Comparison of ENCODE assay signal across 8 mouse cellular contexts in genomic region chr19:53906033-53906702, GRCm38 (mm10). TPM values are rescaled to one million over a fixed set of nuclear protein-coding genes. Genes with fewer than 3 reads are reported as not detected.
DNase-seq lines count a peak whose midpoint lies in the region; ATAC-seq and TF ChIP-seq lines count a peak whose summit lies in the region.

No protein-coding gene starts in this region.

- WGBS in hindbrain, embryonic 15.5 days, result 77% methylated on average over 6 of the region's 6 CpGs
- WGBS in hindbrain, embryonic 10.5 days, result 77% methylated on average over 6 of the region's 6 CpGs
- WGBS in thymus, adult 2 months, result 2% methylated on average over 6 of the region's 6 CpGs
- 18% methylated on average over 6 of the region's 6 CpGs for WGBS in limb, embryonic 14.5 days

- ATAC-seq in hindbrain, embryonic 15.5 days (ENCODE audit: low FRiP score, low read depth), result no peak
- ATAC-seq in limb, embryonic 14.5 days (ENCODE audit: low FRiP score, low read depth), result no peak

- no peak for DNase-seq in hindbrain, embryonic 10.5 days (ENCODE audit: low spot score)
- peak; percentile 24 for DNase-seq in thymus, postnatal 25 days
- DNase-seq in thymus, adult 2 months, result no peak
- DNase-seq in limb, embryonic 14.5 days (ENCODE audit: low spot score), result no peak
- no peak for DNase-seq in right cerebral cortex, postnatal 4 days
- DNase-seq in lung, postnatal 36 days, result no peak
- DNase-seq in gastrocnemius, postnatal 36 days, result no peak

- 0 out of 2 replicates have a peak overlapping the region, but pooled peaks have one; percentile 85 for H3K4me2 ChIP-seq in hindbrain, embryonic 15.5 days
- peak overlapping the region; percentile 73 for H3K4me2 ChIP-seq in limb, embryonic 14.5 days (replicated peaks; ENCODE audit: low read depth, low read length, severe bottlenecking)

- no peak overlapping the region for H3K4me3 ChIP-seq in hindbrain, embryonic 15.5 days
- no peak overlapping the region for H3K4me3 ChIP-seq in hindbrain, embryonic 10.5 days
- H3K4me3 ChIP-seq in thymus, adult 2 months (ENCODE audit: control insufficient read depth, insufficient read depth, low read length), result no peak overlapping the region
- peak overlapping the region; percentile 15 for H3K4me3 ChIP-seq in limb, embryonic 14.5 days (replicated peaks; ENCODE audit: low read length)

- no peaks in the 10 kb centered on the region for H3K27me3 ChIP-seq in hindbrain, embryonic 15.5 days
- no peaks in the 10 kb centered on the region for H3K27me3 ChIP-seq in hindbrain, embryonic 10.5 days (ENCODE audit: insufficient read depth, poor library complexity, severe bottlenecking)
- H3K27me3 ChIP-seq in thymus, adult 2 months (ENCODE audit: control insufficient read depth, insufficient read depth, low read length), result no peaks in the 10 kb centered on the region
- no peaks in the 10 kb centered on the region for H3K27me3 ChIP-seq in limb, embryonic 14.5 days (ENCODE audit: control insufficient read depth, insufficient read depth, low read length)

- no peak overlapping the region for H3K9ac ChIP-seq in hindbrain, embryonic 15.5 days
- H3K9ac ChIP-seq in limb, embryonic 14.5 days (ENCODE audit: low read depth, low read length, severe bottlenecking), result no peak overlapping the region

- H3K9me3 ChIP-seq in hindbrain, embryonic 15.5 days, result no peaks in the 10 kb centered on the region
- H3K9me3 ChIP-seq in hindbrain, embryonic 10.5 days, result no peaks in the 10 kb centered on the region
- no peaks in the 10 kb centered on the region for H3K9me3 ChIP-seq in limb, embryonic 14.5 days (ENCODE audit: control insufficient read depth, low read length)

- H3K36me3 ChIP-seq in hindbrain, embryonic 15.5 days, result peaks cover 17% of the 10 kb centered on the region
- H3K36me3 ChIP-seq in hindbrain, embryonic 10.5 days, result peaks cover 21% of the 10 kb centered on the region
- peaks cover 31% of the 10 kb centered on the region for H3K36me3 ChIP-seq in thymus, adult 2 months (ENCODE audit: control insufficient read depth, insufficient read depth, low read length)
- H3K36me3 ChIP-seq in limb, embryonic 14.5 days (ENCODE audit: control insufficient read depth, insufficient read depth, low read length), result peaks cover 32% of the 10 kb centered on the region

- intact Hi-C loops in gastrocnemius, postnatal 36 days (cut with DNase I), result loop anchor here (10.0 kb wide), 1 partner anchor 261 kb away; no protein-coding TSS in a partner anchor

- TF ChIP-seq CTCF in thymus, adult 2 months (IDR thresholded peaks at IDR 0.05; ENCODE audit: borderline replicate concordance, control insufficient read depth, extremely low read depth, insufficient read depth, low read length, poor library complexity), result no peak

- no peak overlapping the region for H3K27ac ChIP-seq in hindbrain, embryonic 15.5 days (replicated peaks)
- no peak overlapping the region for H3K27ac ChIP-seq in hindbrain, embryonic 10.5 days
- no peak overlapping the region for H3K27ac ChIP-seq in thymus, adult 2 months (ENCODE audit: control insufficient read depth, insufficient read depth, low read length)
- no peak overlapping the region for H3K27ac ChIP-seq in limb, embryonic 14.5 days (replicated peaks; ENCODE audit: low read depth, low read length)

- peaks cover 31% of the 10 kb centered on the region for H3K4me1 ChIP-seq in hindbrain, embryonic 15.5 days (replicated peaks)
- H3K4me1 ChIP-seq in hindbrain, embryonic 10.5 days (replicated peaks), result peaks cover 29% of the 10 kb centered on the region
- H3K4me1 ChIP-seq in thymus, adult 2 months (replicated peaks; ENCODE audit: control insufficient read depth, insufficient read depth, low read length), result peaks cover 19% of the 10 kb centered on the region
- H3K4me1 ChIP-seq in limb, embryonic 14.5 days (ENCODE audit: control insufficient read depth, insufficient read depth, low read length), result peaks cover 29% of the 10 kb centered on the region

- no peak for TF ChIP-seq POLR2A in thymus, adult 2 months (IDR thresholded peaks at IDR 0.05; ENCODE audit: control insufficient read depth, extremely low read depth, insufficient read depth, low read length, poor library complexity)
- no peak for TF ChIP-seq POLR2A in limb, embryonic 14.5 days (IDR thresholded peaks at IDR 0.05; ENCODE audit: borderline replicate concordance, extremely low read depth, insufficient read depth, insufficient read length)

RNA-seq across cellular contexts. Expression of gene Pdcd4, which starts 14.1 kb away (rescaled TPM):
- polyA plus RNA-seq in hindbrain, embryonic 15.5 days (2015; fragmentation: Nextera tagmentation; extraction: Ambion mirVana), result 58.0 and 60.4 TPM in 2 replicates
- 49.8 and 49.9 TPM in 2 replicates for polyA plus RNA-seq in hindbrain, embryonic 10.5 days (2016; fragmentation: Nextera tagmentation; extraction: Ambion mirVana)
- 18.2 and 19.6 TPM in 2 replicates for polyA plus RNA-seq in thymus, adult 2 months (2012; rRNA removed)
- 23.3 and 43.3 TPM in 2 replicates for polyA plus RNA-seq in limb, embryonic 14.5 days (2012; rRNA removed)
- 96.4 and 109 TPM in 2 replicates for polyA plus RNA-seq in limb, embryonic 14.5 days (2014; fragmentation: Nextera tagmentation; extraction: Ambion mirVana)
- 10 to 100 TPM; 13.6 to 15.8 TPM for total RNA-seq in gastrocnemius, postnatal 36 days (2021)

RNA-seq across cellular contexts. Expression of gene Shoc2, which starts 37.9 kb away (rescaled TPM):
- 59.3 and 64.6 TPM in 2 replicates for polyA plus RNA-seq in hindbrain, embryonic 15.5 days (2015; fragmentation: Nextera tagmentation; extraction: Ambion mirVana)
- 56.3 and 57.8 TPM in 2 replicates for polyA plus RNA-seq in hindbrain, embryonic 10.5 days (2016; fragmentation: Nextera tagmentation; extraction: Ambion mirVana)
- polyA plus RNA-seq in thymus, adult 2 months (2012; rRNA removed), result 14.9 and 18.6 TPM in 2 replicates
- polyA plus RNA-seq in limb, embryonic 14.5 days (2012; rRNA removed), result 26.9 and 29.2 TPM in 2 replicates
- 44.8 and 48.2 TPM in 2 replicates for polyA plus RNA-seq in limb, embryonic 14.5 days (2014; fragmentation: Nextera tagmentation; extraction: Ambion mirVana)
- 10 to 100 TPM; 20.6 to 22.9 TPM for total RNA-seq in gastrocnemius, postnatal 36 days (2021)

RNA-seq across cellular contexts. Expression of gene Bbip1, which starts 38.3 kb away (rescaled TPM):
- polyA plus RNA-seq in hindbrain, embryonic 15.5 days (2015; fragmentation: Nextera tagmentation; extraction: Ambion mirVana), result 132 and 137 TPM in 2 replicates
- polyA plus RNA-seq in hindbrain, embryonic 10.5 days (2016; fragmentation: Nextera tagmentation; extraction: Ambion mirVana), result 112 and 124 TPM in 2 replicates
- 13.0 and 16.3 TPM in 2 replicates for polyA plus RNA-seq in thymus, adult 2 months (2012; rRNA removed)
- 34.6 and 57.2 TPM in 2 replicates for polyA plus RNA-seq in limb, embryonic 14.5 days (2012; rRNA removed)
- 78.8 and 84.1 TPM in 2 replicates for polyA plus RNA-seq in limb, embryonic 14.5 days (2014; fragmentation: Nextera tagmentation; extraction: Ambion mirVana)
- total RNA-seq in gastrocnemius, postnatal 36 days (2021), result 10 to 100 TPM; 31.2 to 32.1 TPM
